Mouse (Mus musculus): ENCODE data around the gene Cdkn2b.
A peak's percentile ranks its signal among the peaks of the same experiment; 100 is the strongest.

Gene Cdkn2b

DNA sequence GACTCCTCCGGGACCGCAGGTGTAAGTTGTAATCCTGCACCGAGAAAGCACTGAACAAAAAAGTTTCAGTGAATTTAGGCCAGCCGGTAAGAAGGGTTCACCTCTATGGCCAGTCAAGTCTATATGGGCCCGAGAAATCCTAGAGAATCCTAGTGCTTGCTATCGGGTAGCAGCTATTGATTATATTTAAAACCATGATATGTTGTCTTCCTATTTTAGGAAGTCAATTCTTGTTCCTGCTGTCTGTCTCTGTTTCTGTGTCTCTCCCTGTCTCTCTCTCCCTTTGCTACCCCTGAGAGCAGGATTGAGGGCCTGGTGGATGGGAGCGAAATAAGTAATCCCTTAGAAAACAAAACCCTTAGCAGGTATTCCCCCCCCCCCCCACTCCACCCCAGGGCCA is 17.3 kb downstream of the Cdkn2b start:
- no peak for DNase-seq (ENCODE audit: low read depth, low spot score)

DNA sequence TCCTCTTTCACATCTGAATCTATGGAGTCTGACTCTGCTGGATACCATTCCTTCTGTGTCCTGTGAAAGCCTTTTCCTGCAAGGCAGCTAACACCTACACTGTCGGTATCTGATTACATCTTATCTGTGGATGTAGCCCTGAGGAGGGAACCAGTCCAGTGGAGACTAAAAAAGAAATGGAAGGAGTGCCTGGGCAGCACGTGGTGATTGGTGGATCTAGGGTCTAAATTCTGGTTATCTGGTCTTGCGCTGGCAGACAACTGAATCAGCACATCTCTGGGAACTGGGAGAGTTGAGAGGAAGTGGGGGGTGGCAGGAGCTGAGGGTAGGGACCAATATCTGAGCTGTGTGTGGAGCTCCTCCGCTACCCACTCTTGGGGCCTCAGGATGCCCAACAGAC is 21.8 kb downstream of the Cdkn2b start:
- no peak for DNase-seq (ENCODE audit: low read depth, low spot score)

DNA sequence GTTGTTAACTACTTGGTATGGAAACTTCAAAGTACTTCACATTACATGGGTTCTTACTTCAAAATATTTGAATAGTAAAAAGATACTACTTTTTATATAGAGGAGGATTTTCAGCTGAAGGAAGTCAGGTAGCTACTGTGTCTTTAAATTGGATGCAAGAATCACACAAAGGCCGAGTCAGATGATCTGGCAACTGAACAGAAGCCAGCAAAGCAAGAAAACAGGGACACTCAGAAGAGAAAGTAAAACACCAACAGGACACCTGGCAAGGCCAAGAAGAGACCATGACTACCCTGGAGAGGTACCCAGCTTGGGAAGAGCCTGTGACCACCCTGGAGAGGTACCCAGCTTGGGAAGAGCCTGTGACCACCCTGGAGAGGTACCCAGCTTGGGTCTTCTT is 24.3 kb downstream of the Cdkn2b start:
- DNase-seq (ENCODE audit: low read depth, low spot score), result no peak

DNA sequence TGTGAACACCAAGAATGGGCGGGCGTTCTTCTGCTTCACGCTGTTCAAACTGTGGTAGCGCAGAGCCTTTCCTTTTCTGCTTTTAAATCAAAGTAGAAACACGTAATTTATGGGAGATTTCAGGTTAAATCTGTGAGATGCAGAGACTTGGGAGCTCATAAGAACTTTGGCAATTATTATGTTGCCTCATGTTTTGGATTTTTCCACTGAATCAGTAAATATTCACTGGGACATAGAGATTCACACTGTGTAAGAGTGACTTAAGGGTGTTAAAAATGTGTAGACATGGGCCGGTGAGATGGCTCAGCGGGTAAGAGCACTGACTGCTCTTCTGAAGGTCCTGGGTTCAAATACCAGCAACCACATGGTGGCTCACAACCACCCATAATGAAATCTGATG is 25.2 kb downstream of the Cdkn2b start:
- DNase-seq (ENCODE audit: low read depth, low spot score), result no peak

DNA sequence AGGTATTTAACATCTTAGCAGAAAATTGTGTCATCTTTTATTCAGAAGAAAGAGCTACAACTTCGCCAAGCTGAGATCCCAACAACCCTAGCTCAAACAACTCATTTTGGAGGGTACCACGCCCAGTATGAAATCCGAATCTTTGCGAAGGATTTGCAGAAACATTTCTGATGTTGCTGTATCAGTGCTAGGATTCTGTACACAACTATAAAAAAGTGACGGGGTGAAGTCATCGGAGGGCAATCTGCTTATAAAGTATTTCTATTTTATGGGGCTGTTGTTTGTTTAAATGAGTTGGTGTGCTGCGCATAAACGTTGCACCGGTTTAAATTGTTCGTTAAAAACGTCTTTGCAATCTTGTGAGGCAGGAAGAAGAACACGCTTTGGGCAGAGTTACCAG is 28.2 kb downstream of the Cdkn2b start:
- DNase-seq (ENCODE audit: low read depth, low spot score), result no peak

DNA sequence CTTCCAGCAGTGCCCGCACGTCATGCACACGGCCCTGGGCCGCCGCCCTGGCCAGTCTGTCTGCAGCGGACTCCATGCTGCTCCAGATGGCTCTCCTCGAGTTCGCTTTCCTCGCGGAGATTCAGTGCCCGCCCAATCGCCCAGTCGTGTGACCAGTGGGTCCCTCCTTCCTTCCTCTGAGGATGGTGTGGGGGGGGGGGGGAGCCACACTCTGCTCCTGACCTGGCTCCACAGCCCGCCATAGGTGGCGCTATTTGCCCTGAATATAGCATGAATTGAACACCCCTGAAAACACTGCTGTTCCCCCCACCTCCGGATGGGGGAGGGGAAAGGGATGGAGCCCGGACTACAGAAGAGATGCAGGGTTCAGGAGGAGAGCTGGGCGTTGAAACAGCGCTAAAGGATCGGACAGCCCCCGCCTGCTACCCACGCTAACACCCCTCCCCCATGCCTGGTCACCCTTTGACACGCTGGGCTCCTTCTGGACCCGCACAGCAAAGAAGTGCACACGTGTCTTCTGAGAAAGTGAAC is 28.7 kb downstream of the Cdkn2b start:
- peak; percentile 49 for DNase-seq (ENCODE audit: low read depth, low spot score)

DNA sequence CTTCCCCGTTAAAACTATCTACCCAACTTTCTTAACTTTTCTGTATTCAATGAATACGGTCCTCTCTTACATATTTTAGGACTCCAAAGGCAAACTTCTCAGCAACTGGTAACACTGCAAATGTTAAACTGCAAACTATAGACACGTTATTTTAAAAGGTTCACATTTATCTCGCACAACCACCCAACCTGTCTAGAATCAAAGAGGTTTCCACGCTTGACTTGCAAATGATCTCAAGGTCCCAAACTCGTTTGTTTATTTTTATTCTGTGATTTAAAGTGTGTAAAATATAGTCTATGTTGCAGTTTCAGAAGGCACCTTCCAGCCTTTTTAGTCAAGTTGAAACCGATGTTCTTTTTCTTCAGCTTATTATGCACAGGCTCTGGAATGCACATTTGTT is 29.6 kb downstream of the Cdkn2b start:
- DNase-seq (ENCODE audit: low read depth, low spot score), result no peak

DNA sequence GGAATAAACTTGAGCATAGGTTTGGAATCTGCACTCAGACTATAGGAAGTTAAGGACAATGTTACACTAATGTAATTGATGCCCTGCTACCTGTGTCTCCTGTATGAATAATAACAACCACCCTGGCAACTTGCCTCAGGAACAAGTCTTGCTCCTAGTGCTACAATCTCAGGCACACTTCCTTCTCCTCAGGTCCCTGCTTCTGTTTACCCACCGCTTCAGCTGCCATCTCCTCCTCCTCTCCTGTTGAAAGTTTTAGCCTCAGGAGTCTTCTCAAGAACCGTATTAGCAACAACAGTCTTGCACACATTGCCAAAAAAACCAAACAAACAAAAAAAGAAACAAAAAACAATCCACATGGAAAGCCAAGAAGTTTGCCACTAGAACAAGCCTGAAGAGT is 31.2 kb downstream of the Cdkn2b start:
- DNase-seq (ENCODE audit: low read depth, low spot score), result no peak

DNA sequence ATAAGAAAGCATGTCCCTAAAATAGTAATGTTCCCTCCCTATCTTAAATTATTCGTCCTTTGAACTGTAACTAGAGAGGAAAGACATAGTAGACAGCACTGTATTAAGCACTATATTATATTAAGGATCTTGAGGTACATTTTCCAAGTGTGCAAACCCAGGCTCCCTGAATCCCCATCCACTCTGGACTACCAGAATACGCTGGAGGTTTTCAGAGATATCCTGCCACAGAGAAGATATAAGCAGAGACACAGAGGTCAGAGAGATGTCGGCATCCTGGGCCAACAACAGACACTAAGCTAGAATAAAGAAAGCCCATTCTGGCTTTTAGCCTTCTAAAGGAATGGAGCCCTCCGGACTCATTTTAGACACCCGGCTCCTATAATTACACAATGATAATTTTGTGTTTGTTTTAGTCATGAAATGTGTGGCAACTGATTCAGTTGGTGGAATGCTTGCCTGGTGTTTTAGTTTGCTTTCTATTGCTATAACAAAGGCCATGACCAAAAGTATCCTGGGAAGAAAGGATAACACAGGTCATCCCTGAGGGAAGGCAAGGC is 33.4 kb downstream of the Cdkn2b start:
- no peak for DNase-seq (ENCODE audit: low read depth, low spot score)

DNA sequence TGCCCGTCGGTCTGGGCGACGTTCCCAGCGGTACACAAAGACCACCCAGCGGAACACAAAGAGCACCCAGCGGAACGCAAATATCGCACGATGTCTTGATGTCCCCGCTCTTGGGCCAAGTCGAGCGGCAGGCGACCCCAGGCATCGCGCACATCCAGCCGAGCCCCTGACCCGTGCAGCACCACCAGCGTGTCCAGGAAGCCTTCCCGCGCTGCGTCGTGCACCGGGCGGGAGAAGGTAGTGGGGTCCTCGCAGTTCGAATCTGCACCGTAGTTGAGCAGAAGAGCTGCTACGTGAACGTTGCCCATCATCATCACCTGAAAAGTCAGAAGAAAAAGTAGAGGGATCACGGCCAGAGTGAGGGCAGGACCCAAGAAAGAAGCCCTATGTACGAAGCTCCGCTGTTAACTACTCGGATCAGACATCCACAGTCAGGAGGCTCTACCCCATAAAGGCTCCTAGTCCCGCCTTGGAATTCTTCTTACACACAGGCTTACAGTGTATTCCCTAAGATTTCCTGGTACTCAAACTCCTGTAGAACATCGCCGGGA is 34.1 kb downstream of the Cdkn2b start:
- no peak for DNase-seq (ENCODE audit: low read depth, low spot score)

DNA sequence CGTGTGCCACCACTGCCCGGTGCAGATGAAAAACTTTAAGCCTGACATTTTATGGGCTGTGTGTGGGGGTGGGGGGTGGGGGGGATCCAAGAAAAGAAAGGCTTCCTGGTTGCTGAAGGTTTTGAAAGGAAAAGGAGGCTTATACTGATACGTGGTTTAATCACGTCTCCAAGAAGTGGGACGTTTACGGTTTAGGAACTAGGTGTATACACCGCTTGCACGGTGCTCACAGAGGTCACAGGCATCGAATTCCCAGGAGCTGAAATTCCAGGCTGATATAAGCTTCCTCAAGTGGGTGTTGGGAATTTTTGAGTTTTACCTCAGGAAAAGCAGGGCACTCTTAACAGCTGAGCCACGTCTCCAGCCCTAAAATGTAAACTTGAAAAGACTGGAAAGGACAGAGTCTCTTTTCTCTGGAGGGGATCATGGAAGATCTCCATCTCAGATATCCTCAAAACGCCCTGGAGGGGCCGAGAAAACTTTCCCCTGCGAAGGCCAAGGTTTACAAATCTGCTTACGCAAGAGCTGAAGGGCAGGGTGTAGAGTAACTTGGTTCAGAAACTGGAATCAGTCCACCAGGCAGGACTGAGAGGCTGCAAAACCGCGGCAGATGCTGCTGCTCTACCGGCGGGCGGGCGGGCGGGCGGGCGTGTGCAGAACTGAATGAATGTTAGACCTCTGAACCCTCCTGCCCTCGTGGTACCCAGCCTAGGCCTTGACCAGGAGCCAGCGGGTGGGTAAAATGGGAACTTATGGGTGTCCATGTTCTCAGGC is 34.8 kb downstream of the Cdkn2b start:
- no peak for DNase-seq (ENCODE audit: low read depth, low spot score)

DNA sequence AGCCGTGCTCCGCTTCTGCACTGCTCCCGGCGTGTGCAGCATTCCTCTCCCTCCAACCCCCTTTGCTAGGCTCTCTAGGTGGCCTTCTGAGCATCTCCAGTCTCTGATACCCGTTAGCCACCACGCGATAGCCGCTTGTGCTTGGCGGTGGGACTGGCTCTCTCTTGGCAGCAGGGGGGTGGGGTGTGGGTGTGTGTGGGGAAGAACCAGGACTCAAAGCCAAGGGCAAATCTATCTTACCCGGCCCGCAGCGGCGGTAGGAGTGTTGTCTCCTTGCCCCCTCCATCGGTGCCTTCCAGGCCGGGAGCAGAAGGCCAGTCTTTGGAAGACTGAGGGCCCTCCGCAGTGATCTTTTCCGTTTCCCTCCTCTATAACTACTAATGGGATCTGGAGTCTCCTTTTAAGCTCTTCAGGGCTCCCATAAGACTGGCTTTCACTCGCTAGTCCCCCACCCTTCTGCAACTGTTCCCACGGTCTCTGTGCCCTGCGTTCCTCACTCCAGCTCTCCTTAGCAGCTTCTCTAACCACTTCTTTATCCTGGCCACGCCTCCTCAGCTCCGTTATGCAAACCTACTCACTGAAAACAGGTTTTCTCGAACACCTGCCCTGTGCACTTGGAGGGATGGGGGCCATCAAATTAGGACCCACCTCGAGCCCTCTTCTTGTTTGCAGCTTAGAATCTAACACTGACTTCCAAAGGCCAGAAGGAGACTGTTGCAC is 35.9 kb downstream of the Cdkn2b start:
- no peak for DNase-seq (ENCODE audit: low read depth, low spot score)

DNA sequence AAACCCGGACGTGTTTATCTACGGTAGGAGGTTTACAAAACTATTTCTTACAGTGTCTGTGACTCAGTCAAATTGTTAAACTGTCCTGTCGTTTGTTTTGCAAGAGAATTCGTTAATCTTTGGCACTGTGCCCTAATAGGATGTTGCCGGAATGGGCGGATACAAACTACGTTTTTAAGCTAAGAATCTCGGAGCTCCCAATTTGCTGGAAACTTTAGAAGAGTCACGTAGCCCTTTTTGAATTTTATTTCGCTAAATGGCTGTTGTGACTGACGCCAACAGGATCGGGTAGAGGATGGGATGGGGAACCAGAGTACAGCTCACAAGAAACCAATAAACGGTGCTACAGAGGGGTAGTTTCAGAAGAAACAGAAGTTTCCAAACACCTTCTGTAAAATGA is 36.8 kb downstream of the Cdkn2b start:
- no peak for DNase-seq (ENCODE audit: low read depth, low spot score)

DNA sequence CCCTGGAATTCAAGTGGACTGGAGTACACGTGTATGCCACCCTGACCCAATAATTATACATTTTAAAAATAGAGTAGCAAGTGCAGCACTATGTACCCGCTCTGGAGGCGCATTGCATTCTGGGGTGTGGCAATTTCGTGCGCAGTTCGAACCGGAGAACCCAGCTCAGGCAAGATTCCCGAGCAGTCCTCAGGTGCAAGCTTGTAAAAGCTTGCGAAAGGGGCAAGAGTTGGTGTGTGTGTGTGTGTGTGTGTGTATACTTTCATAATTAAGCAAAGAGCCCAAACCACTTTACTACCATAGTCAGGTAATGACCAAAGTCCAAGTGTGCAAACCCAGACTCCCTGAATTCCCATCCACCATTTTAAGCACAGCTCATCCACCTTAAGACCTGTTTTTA is 37.3 kb downstream of the Cdkn2b start:
- DNase-seq (ENCODE audit: low read depth, low spot score), result no peak

DNA sequence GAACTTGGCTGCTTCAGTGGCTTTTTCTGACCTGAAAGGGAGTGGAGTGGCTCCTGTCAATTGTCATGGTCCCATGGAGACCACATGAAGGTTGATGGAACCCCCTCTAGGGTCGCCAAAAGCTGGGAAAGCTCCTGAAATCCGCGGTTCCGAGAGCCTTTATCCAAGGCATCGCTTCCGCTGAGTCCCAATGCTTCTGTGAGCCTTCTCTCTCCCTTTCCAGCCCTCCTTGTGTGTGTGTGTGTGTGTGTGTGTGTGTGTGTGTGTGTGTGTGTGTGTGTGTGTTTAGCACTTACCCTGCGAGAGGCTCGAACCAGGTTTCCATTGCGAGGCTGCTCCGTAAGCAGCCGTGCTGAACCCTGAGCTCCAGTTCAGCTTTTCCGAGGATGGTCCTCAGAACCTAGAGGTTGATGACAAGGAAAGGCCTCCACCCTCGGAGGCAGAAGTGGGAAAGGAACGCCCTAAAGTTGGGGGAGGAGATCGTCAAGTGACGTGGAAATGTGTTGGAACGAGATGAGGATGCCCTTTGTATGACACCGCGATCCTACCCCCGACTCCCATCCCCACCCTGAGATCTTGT is 37.8 kb downstream of the Cdkn2b start:
- no peak for DNase-seq (ENCODE audit: low read depth, low spot score)

DNA sequence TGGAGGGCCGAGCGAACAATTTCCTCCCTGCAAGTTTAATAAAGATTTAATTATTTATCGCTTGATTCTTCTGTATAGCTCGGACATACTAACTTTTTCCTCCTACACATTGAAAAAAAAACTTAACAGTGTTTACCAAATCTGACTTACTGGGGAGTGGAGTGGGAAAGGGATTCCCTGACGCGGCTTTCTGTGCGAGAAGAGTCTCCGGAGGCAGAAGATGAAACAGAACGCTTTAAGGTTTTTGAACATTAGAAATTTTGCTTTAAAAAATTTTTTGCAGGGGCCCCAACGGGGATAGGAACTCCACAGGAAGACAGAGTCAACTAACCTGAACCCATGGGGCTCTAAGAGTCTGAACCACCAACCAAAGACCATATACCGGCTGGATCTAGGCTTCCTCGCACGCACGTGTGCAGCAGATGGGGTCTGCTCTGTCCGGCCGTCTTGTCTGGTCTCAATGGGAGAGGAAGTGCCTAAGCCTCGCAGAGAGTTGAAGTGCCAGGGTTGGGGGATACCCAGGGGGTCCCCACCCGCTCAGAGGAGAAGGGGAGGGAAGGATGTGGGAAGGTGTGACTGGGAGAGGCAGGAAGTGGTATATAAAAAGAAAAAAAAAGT is 38.6 kb downstream of the Cdkn2b start:
- no peak for DNase-seq (ENCODE audit: low read depth, low spot score)

DNA sequence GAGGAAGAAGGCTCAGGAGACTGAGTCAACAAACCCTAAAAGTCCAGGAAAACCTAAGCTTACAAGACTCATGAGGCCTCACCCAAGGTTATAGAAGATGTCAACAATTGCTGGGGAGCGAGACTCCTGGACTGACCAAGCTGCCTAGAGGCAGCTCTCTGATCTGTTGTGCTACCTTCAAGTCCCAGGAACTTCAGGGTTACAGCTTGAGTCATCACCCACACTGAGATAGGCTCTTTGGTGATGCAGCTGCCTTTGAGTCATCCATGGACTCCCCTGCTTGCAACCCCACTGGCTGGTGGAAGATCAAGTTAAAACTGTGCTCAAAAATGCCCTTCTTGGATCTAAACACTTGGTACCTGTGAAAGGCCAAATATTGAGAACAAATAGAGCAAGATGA is 53.1 kb downstream of the Cdkn2b start:
- no peak for DNase-seq (ENCODE audit: low read depth, low spot score)

Data from CD4-positive, CD25-positive, alpha-beta regulatory T cell, adult 2 months (primary cell).